Mouse (Mus musculus): Measurements from ENCODE around the gene Umad1.

- TF ChIP-seq HCFC1 (IDR thresholded peaks at IDR 0.05; ENCODE audit: borderline replicate concordance, insufficient read depth, low read length), result no peak
- TF ChIP-seq CHD2 (IDR thresholded peaks at IDR 0.05; ENCODE audit: low read depth, low read length), result no peak
- no peak for TF ChIP-seq ZNF384 (IDR thresholded peaks at IDR 0.05; ENCODE audit: low read depth, low read length)
- no peak for TF ChIP-seq ZC3H11A (IDR thresholded peaks at IDR 0.05; ENCODE audit: borderline replicate concordance, low read depth, low read length)
Observed at GRCm38 (mm10) chr6:8455599-8455998, 196.5 kb downstream of the Umad1 start.
